11 mouse cellular contexts compared by ENCODE assay signal in the genomic region with DNA sequence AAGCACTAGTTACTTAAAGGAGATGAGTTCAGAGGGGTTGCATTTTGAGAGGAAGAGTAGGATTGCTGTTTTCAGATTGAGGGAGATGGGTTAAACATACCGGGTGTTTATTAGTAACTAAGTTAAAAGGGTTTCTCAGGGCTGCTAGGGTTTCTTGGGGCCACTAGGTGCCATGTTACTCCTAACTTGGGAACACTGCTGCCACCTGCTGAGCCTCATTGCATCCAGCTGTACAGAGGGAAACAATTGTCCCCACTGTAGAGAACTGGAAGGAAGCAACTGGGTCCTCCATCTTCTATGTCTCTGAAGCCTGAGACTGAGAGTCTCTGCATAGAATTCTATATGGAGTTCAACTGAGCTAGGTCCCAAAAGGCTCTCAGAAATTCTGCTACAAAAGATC.
DNase-seq lines count a peak whose midpoint lies in the region; ATAC-seq and TF ChIP-seq lines count a peak whose summit lies in the region.
"Had no signal": no experiment of that assay in that cellular context is flagged by ENCODE, and none has a peak within 500 bp of the region (broad histone marks: within the 10 kb centered on the region; RNA-seq: fewer than 3 reads in every experiment).

No protein-coding gene starts in this region.

- in situ Hi-C loops in Patski (cut with MboI; ENCODE audit: low pct_unique_long_range_greater_than_20kb), result no loop called here

- no peak overlapping the region for H3K9ac ChIP-seq in intestine, postnatal 0 days (ENCODE audit: low read depth, low read length)
- no peak overlapping the region for H3K9ac ChIP-seq in intestine, embryonic 16.5 days (ENCODE audit: low read depth, low read length)
- H3K9ac ChIP-seq in kidney, postnatal 0 days (ENCODE audit: low read depth, low read length), result no peak overlapping the region
- H3K9ac ChIP-seq: embryonic facial prominence, embryonic 13.5 days; midbrain, embryonic 12.5 days had no signal

- no peak for ATAC-seq in intestine, postnatal 0 days
- ATAC-seq in intestine, embryonic 16.5 days, result no peak
- ATAC-seq in Patski, result no peak
- ATAC-seq in kidney, postnatal 0 days (replicated peaks; ENCODE audit: low FRiP score, low read depth), result no peak

- no peaks in the 10 kb centered on the region for H3K4me1 ChIP-seq in intestine, postnatal 0 days (replicated peaks; ENCODE audit: control insufficient read depth, insufficient read depth, low read length)
- H3K4me1 ChIP-seq in intestine, embryonic 16.5 days (ENCODE audit: control insufficient read depth, insufficient read depth, low read length), result no peaks in the 10 kb centered on the region
- no peaks in the 10 kb centered on the region for H3K4me1 ChIP-seq in kidney, postnatal 0 days (replicated peaks; ENCODE audit: insufficient read depth, low read length)
- H3K4me1 ChIP-seq: midbrain, embryonic 12.5 days had no signal

- 63% methylated on average over 1 of the region's 1 CpGs for WGBS in intestine, postnatal 0 days
- 83% methylated on average over 1 of the region's 1 CpGs for WGBS in intestine, embryonic 16.5 days
- WGBS in kidney, postnatal 0 days, result 74% methylated on average over 1 of the region's 1 CpGs

- H3K4me2 ChIP-seq in intestine, postnatal 0 days (replicated peaks; ENCODE audit: low read depth), result no peak overlapping the region
- H3K4me2 ChIP-seq in intestine, embryonic 16.5 days (ENCODE audit: low read depth, low read length), result no peak overlapping the region
- no peak overlapping the region for H3K4me2 ChIP-seq in kidney, postnatal 0 days (ENCODE audit: low read length)
- H3K4me2 ChIP-seq: embryonic facial prominence, embryonic 13.5 days; heart, embryonic 11.5 days; midbrain, embryonic 12.5 days had no signal

- H3K27me3 ChIP-seq in intestine, postnatal 0 days (replicated peaks; ENCODE audit: control insufficient read depth, insufficient read depth, low read length), result no peaks in the 10 kb centered on the region
- H3K27me3 ChIP-seq in intestine, embryonic 16.5 days (replicated peaks; ENCODE audit: control insufficient read depth, insufficient read depth, low read length), result no peaks in the 10 kb centered on the region
- H3K27me3 ChIP-seq in Patski, result no peaks in the 10 kb centered on the region
- H3K27me3 ChIP-seq in kidney, postnatal 0 days (ENCODE audit: insufficient read depth, low read length), result no peaks in the 10 kb centered on the region
- H3K27me3 ChIP-seq: embryonic facial prominence, embryonic 13.5 days; midbrain, embryonic 12.5 days had no signal

- DNase-seq in 3T3-L1 (ENCODE audit: low read depth, low spot score), result peak; percentile 39
- DNase-seq in Patski (ENCODE audit: low read depth, low spot score), result no peak
- peak; percentile 14 for DNase-seq in kidney, postnatal 0 days (ENCODE audit: low spot score)
- no peak for DNase-seq in cerebellum, adult 11 months
- no peak for DNase-seq in cerebellum, adult 11-12 months
- no peak for DNase-seq in cerebellum, adult 9-11 months

- no peaks in the 10 kb centered on the region for H3K9me3 ChIP-seq in intestine, postnatal 0 days (ENCODE audit: control insufficient read depth)
- H3K9me3 ChIP-seq in intestine, embryonic 16.5 days (ENCODE audit: control insufficient read depth, low read length), result no peaks in the 10 kb centered on the region
- H3K9me3 ChIP-seq in kidney, postnatal 0 days (replicated peaks; ENCODE audit: low read length), result no peaks in the 10 kb centered on the region
- H3K9me3 ChIP-seq: embryonic facial prominence, embryonic 13.5 days; midbrain, embryonic 12.5 days had no signal

- H3K27ac ChIP-seq in intestine, postnatal 0 days (ENCODE audit: low read depth, low read length), result no peak overlapping the region
- H3K27ac ChIP-seq in intestine, embryonic 16.5 days (ENCODE audit: low read length), result no peak overlapping the region
- no peak overlapping the region for H3K27ac ChIP-seq in kidney, postnatal 0 days
- H3K27ac ChIP-seq: embryonic facial prominence, embryonic 13.5 days; midbrain, embryonic 12.5 days had no signal

- no peak overlapping the region for H3K4me3 ChIP-seq in intestine, postnatal 0 days (ENCODE audit: low read depth, low read length)
- no peak overlapping the region for H3K4me3 ChIP-seq in intestine, embryonic 16.5 days (ENCODE audit: low read length)
- no peak overlapping the region for H3K4me3 ChIP-seq in kidney, postnatal 0 days (replicated peaks; ENCODE audit: low read depth, low read length)
- H3K4me3 ChIP-seq: embryonic facial prominence, embryonic 13.5 days; midbrain, embryonic 12.5 days had no signal

- POLR2A ChIA-PET in Patski (lab: Charles Lee), result no interaction called here

- H3K36me3 ChIP-seq in intestine, postnatal 0 days (ENCODE audit: control insufficient read depth, insufficient read depth), result no peaks in the 10 kb centered on the region
- H3K36me3 ChIP-seq in intestine, embryonic 16.5 days (ENCODE audit: control insufficient read depth, insufficient read depth, low read length), result no peaks in the 10 kb centered on the region
- no peaks in the 10 kb centered on the region for H3K36me3 ChIP-seq in kidney, postnatal 0 days (ENCODE audit: insufficient read depth, low read length)
- H3K36me3 ChIP-seq: embryonic facial prominence, embryonic 13.5 days; midbrain, embryonic 12.5 days had no signal

- TF ChIP-seq CTCF in intestine, postnatal 0 days (IDR thresholded peaks at IDR 0.05; ENCODE audit: low read depth), result peak; percentile 52
- TF ChIP-seq CTCF in Patski (IDR thresholded peaks at IDR 0.05), result peak; percentile 67
- TF ChIP-seq CTCF in kidney, postnatal 0 days (IDR thresholded peaks at IDR 0.05; ENCODE audit: low read depth), result peak; percentile 55

- CTCF ChIA-PET in Patski (lab: Charles Lee), result no interaction called here

Comparison
In these comparisons a context has a peak if more than half of its experiments do, and no peak if none do; other contexts are left out.
1. DNase-seq: peak in 3T3-L1 (single experiment) and kidney, postnatal 0 days (single experiment); none in Patski (single experiment), cerebellum, adult 11 months (single experiment), cerebellum, adult 11-12 months (single experiment) and cerebellum, adult 9-11 months (single experiment).
2. Peak in every context shown above with its lines, with median percentiles within 50 percentile points of each other: CTCF ChIP-seq.